ENCODE assay signal across 24 mouse cellular contexts in the genomic region with DNA sequence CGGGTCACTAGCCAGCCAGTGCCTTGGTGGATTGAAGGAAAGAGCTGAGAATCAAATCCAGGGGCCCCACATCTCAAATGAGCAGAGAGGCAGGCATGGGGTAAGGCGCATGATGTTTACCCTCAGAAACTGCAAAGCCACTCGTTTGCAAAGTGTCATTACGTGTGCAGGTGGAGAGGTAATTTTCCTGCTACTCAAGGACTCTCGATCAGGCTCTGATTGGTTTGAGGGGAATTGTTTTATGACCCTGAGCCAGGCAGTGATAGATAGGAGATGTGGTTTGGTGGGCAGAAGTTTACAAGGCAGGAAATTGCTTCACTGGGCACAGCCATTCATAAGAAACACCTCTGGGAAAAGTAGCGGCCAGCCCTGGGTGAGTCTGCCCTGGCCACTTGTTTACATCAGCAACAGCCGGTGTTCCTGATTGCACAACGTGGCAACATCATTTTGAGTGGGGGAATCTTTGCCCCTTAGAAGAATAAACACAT. TPM values are rescaled to one million over a fixed set of nuclear protein-coding genes. Genes with fewer than 3 reads are reported as not detected.
DNase-seq lines count a peak whose midpoint lies in the region; ATAC-seq and TF ChIP-seq lines count a peak whose summit lies in the region.
"Had no signal": no experiment of that assay in that cellular context is flagged by ENCODE, and none has a peak within 500 bp of the region (broad histone marks: within the 10 kb centered on the region; RNA-seq: fewer than 3 reads in every experiment).

No protein-coding gene starts in this region.

- no peaks in the 10 kb centered on the region for H3K27me3 ChIP-seq in liver, adult 2 months (ENCODE audit: control insufficient read depth, insufficient read depth, low read length)
- H3K27me3 ChIP-seq in liver, embryonic 12.5 days (replicated peaks) = 0 out of 2 replicates have a peak, but pooled peaks cover 2% of the 10 kb centered on the region
- peaks cover 31% of the 10 kb centered on the region for H3K27me3 ChIP-seq in C2C12 (ENCODE audit: control insufficient read depth, insufficient read depth, insufficient read length)
- no peaks in the 10 kb centered on the region for H3K27me3 ChIP-seq in Patski
- no peaks in the 10 kb centered on the region for H3K27me3 ChIP-seq in liver, postnatal 0 days (ENCODE audit: insufficient read depth, low read length)
- H3K27me3 ChIP-seq: heart, embryonic 13.5 days; midbrain, embryonic 15.5 days; neural tube, embryonic 15.5 days had no signal

- H3K79me2 ChIP-seq in liver, adult 2 months (ENCODE audit: control insufficient read depth, insufficient read depth, low read length) = no peaks in the 10 kb centered on the region
- no peaks in the 10 kb centered on the region for H3K79me2 ChIP-seq in C2C12 (ENCODE audit: control insufficient read depth, insufficient read depth)

- peak; percentile 44; the same call in 1 of the 2 replicates for TF ChIP-seq EP300 in liver, postnatal 0 days (IDR thresholded peaks at IDR 0.05; ENCODE audit: low read depth)

- no peak overlapping the region for H3ac ChIP-seq in C2C12 (ENCODE audit: control insufficient read depth, insufficient read length, low read depth)

- peak; percentile 74 for DNase-seq in liver, adult 2 months (ENCODE audit: extremely low read depth, low read depth, low spot score)
- no peak for DNase-seq in Patski (ENCODE audit: low read depth, low spot score)
- peak; percentile 29 for DNase-seq in liver, postnatal 0 days
- no peak for DNase-seq in frontal cortex, adult 2 months (ENCODE audit: extremely low spot score in 1 of 2, low spot score in 1 of 2)
- no peak for DNase-seq in gastrocnemius, adult 2 months
- DNase-seq in yolk sac, embryonic 10.5 days (ENCODE audit: low spot score) = no peak
- DNase-seq: adrenal gland, postnatal 36 days; cerebellum, adult 18-20 months; cerebellum, postnatal 36 days; gastrocnemius, postnatal 10 days; heart, adult 18-20 months; kidney, adult 2 months; lung, embryonic 14.5 days; right cerebral cortex, postnatal 14 days; thymus, postnatal 4 days had no signal

- no peak for ATAC-seq in liver, embryonic 12.5 days
- peak; percentile 79 for ATAC-seq in Patski
- peak; percentile 79 for ATAC-seq in liver, postnatal 0 days
- ATAC-seq: CD4-positive, CD25-positive, alpha-beta regulatory T cell, adult 4 months; midbrain, embryonic 15.5 days had no signal

- CTCF ChIA-PET in Patski (lab: Charles Lee) = interaction anchor here (2.9 kb wide), 1 partner anchor 15 kb away, joined by 7 read pairs; no protein-coding TSS in a partner anchor

- TF ChIP-seq CTCF in liver, adult 2 months (IDR thresholded peaks at IDR 0.05; ENCODE audit: low read depth, low read length) = no peak
- TF ChIP-seq CTCF in C2C12 (IDR thresholded peaks at IDR 0.05; ENCODE audit: control insufficient read depth, insufficient read depth, insufficient read length) (no peak), Patski (IDR thresholded peaks at IDR 0.05) (no peak)
- no peak for TF ChIP-seq CTCF in liver, postnatal 0 days (IDR thresholded peaks at IDR 0.05; ENCODE audit: low read depth)
- no peak for TF ChIP-seq CTCF in gastrocnemius, adult 2 months (IDR thresholded peaks at IDR 0.05)

- H3K36me3 ChIP-seq in liver, adult 2 months (ENCODE audit: control insufficient read depth, insufficient read depth, low read length) = no peaks in the 10 kb centered on the region
- H3K36me3 ChIP-seq in liver, embryonic 12.5 days = no peaks in the 10 kb centered on the region
- H3K36me3 ChIP-seq in C2C12 (ENCODE audit: control insufficient read depth, insufficient read depth) = no peaks in the 10 kb centered on the region
- no peaks in the 10 kb centered on the region for H3K36me3 ChIP-seq in liver, postnatal 0 days (replicated peaks; ENCODE audit: insufficient read depth, low read length)
- H3K36me3 ChIP-seq: forebrain, embryonic 10.5 days; heart, embryonic 13.5 days; midbrain, embryonic 15.5 days; neural tube, embryonic 15.5 days had no signal

- H3K79me3 ChIP-seq in C2C12 (ENCODE audit: low read depth) = no peaks in the 10 kb centered on the region

- no peak for TF ChIP-seq POLR2A in liver, adult 2 months (IDR thresholded peaks at IDR 0.05; ENCODE audit: extremely low read depth, insufficient read depth, low read length)

- H3K4me3 ChIP-seq in liver, adult 2 months (ENCODE audit: insufficient read depth, low read depth, low read length) = no peak overlapping the region
- H3K4me3 ChIP-seq in liver, embryonic 12.5 days = no peak overlapping the region
- no peak overlapping the region for H3K4me3 ChIP-seq in C2C12 (ENCODE audit: insufficient read depth, poor library complexity, severe bottlenecking)
- no peak overlapping the region for H3K4me3 ChIP-seq in liver, postnatal 0 days (ENCODE audit: low read depth, low read length)
- no peak overlapping the region for H3K4me3 ChIP-seq in gastrocnemius, adult 2 months
- H3K4me3 ChIP-seq: forebrain, embryonic 10.5 days; heart, embryonic 13.5 days; left cerebral cortex, adult 2 months; midbrain, embryonic 15.5 days; neural tube, embryonic 15.5 days had no signal

- in situ Hi-C loops in Patski (cut with MboI; ENCODE audit: low pct_unique_long_range_greater_than_20kb) = no loop called here

- 32% methylated on average over 8 of the region's 8 CpGs for WGBS in liver, adult 2 months
- WGBS in liver, embryonic 12.5 days (ENCODE audit: insufficient replicate concordance) = 37% methylated on average over 8 of the region's 8 CpGs
- 18% methylated on average over 8 of the region's 8 CpGs for WGBS in liver, postnatal 0 days (ENCODE audit: insufficient replicate concordance)

- peaks cover 9% of the 10 kb centered on the region; the same call in 1 of the 2 replicates for H3K4me1 ChIP-seq in liver, adult 2 months (ENCODE audit: control insufficient read depth, insufficient read depth, low read length)
- peaks cover 4% of the 10 kb centered on the region; the same call in 1 of the 2 replicates for H3K4me1 ChIP-seq in liver, embryonic 12.5 days
- H3K4me1 ChIP-seq in liver, postnatal 0 days (ENCODE audit: insufficient read depth) = peaks cover 14% of the 10 kb centered on the region
- H3K4me1 ChIP-seq: forebrain, embryonic 10.5 days; heart, embryonic 13.5 days; midbrain, embryonic 15.5 days; neural tube, embryonic 15.5 days had no signal

- H3K4me2 ChIP-seq in liver, embryonic 12.5 days = no peak overlapping the region
- H3K4me2 ChIP-seq in liver, postnatal 0 days (ENCODE audit: low read depth, low read length) = no peak overlapping the region
- H3K4me2 ChIP-seq: heart, embryonic 13.5 days; hindbrain, embryonic 14.5 days; lung, embryonic 14.5 days; midbrain, embryonic 15.5 days; neural tube, embryonic 15.5 days had no signal

- POLR2A ChIA-PET in Patski (lab: Charles Lee) = no interaction called here

- H3K9ac ChIP-seq in liver, adult 2 months (ENCODE audit: low read depth, low read length) = no peak overlapping the region
- no peak overlapping the region for H3K9ac ChIP-seq in liver, embryonic 12.5 days
- no peak overlapping the region for H3K9ac ChIP-seq in liver, postnatal 0 days (replicated peaks)
- H3K9ac ChIP-seq: heart, embryonic 13.5 days; hindbrain, embryonic 14.5 days; lung, embryonic 14.5 days; midbrain, embryonic 15.5 days; neural tube, embryonic 15.5 days had no signal

- H3K9me3 ChIP-seq in liver, embryonic 12.5 days (replicated peaks) = no peaks in the 10 kb centered on the region
- no peaks in the 10 kb centered on the region for H3K9me3 ChIP-seq in liver, postnatal 0 days (ENCODE audit: low read length)
- H3K9me3 ChIP-seq: forebrain, embryonic 10.5 days; heart, embryonic 13.5 days; midbrain, embryonic 15.5 days; neural tube, embryonic 15.5 days had no signal

- no peak overlapping the region for H3K27ac ChIP-seq in liver, adult 2 months (replicated peaks; ENCODE audit: insufficient read depth, low read depth, low read length)
- no peak overlapping the region for H3K27ac ChIP-seq in liver, embryonic 12.5 days
- peak overlapping the region; percentile 50 for H3K27ac ChIP-seq in liver, postnatal 0 days (ENCODE audit: low read depth)
- H3K27ac ChIP-seq in gastrocnemius, adult 2 months = no peak overlapping the region
- H3K27ac ChIP-seq: forebrain, embryonic 10.5 days; heart, embryonic 13.5 days; hindbrain, embryonic 14.5 days; left cerebral cortex, adult 2 months; midbrain, embryonic 15.5 days; neural tube, embryonic 15.5 days had no signal

- intact Hi-C loops in gastrocnemius, adult 2 months (cut with DNase I) = no loop called here

TF ChIP-seq in C2C12, 6 proteins besides CTCF, POLR2A, EP300 and RAD21:
- no peak for TF ChIP-seq MYOG (IDR thresholded peaks at IDR 0.05; ENCODE audit: control insufficient read depth, extremely low read depth, insufficient read length)
- no peak for TF ChIP-seq USF1 (IDR thresholded peaks at IDR 0.05; ENCODE audit: low read depth)
- no peak for TF ChIP-seq MYOD1 (IDR thresholded peaks at IDR 0.05; ENCODE audit: control insufficient read depth, insufficient read length, low read depth)
- TF ChIP-seq MAX (IDR thresholded peaks at IDR 0.05) = no peak
- peak; percentile 52 for TF ChIP-seq CEBPB (IDR thresholded peaks at IDR 0.05; ENCODE audit: low read depth)
- no peak for TF ChIP-seq FOSL1 (IDR thresholded peaks at IDR 0.05; ENCODE audit: insufficient read depth, low read length, poor library complexity, severe bottlenecking)

RNA-seq across cellular contexts. Expression of gene Ddx52, which starts 28.0 kb away (rescaled TPM):
- total RNA-seq in liver, adult 2 months (2014; rRNA removed) = 10.4 and 12.0 TPM in 2 replicates
- polyA plus RNA-seq in liver, adult 2 months (2012; rRNA removed) = 2.5 and 2.7 TPM in 2 replicates
- polyA plus RNA-seq in liver, embryonic 12.5 days (2016; fragmentation: Nextera tagmentation; extraction: Ambion mirVana) = 24.3 and 27.4 TPM in 2 replicates
- polyA plus RNA-seq in C2C12 (2012; fragmentation: generic; extraction: Trizol) (12.0 TPM), Patski (2021) (43.0 TPM)
- polyA plus RNA-seq in liver, postnatal 0 days (2015; fragmentation: Nextera tagmentation; extraction: Ambion mirVana) = 11.3 and 12.5 TPM in 2 replicates
- 12.3 and 16.0 TPM in 2 replicates for polyA plus RNA-seq in frontal cortex, adult 2 months (2012; rRNA removed)
- total RNA-seq in gastrocnemius, adult 2 months (2021) = 10 to 100 TPM in 1 of 2 experiments, 1 to 10 TPM in 1; 9.6 to 10.8 TPM

RNA-seq across cellular contexts. Expression of gene Synrg, which starts 50.4 kb away (rescaled TPM):
- total RNA-seq in liver, adult 2 months (2014; rRNA removed) = 6.5 and 7.7 TPM in 2 replicates
- polyA plus RNA-seq in liver, adult 2 months (2012; rRNA removed) = 6.8 and 9.1 TPM in 2 replicates
- 10.2 and 11.2 TPM in 2 replicates for polyA plus RNA-seq in liver, embryonic 12.5 days (2016; fragmentation: Nextera tagmentation; extraction: Ambion mirVana)
- polyA plus RNA-seq in C2C12 (2012; fragmentation: generic; extraction: Trizol) = 4.8 TPM
- 34.3 TPM for polyA plus RNA-seq in Patski (2021)
- 2.9 and 3.5 TPM in 2 replicates for polyA plus RNA-seq in liver, postnatal 0 days (2015; fragmentation: Nextera tagmentation; extraction: Ambion mirVana)
- 21.4 and 24.9 TPM in 2 replicates for polyA plus RNA-seq in frontal cortex, adult 2 months (2012; rRNA removed)
- 10 to 100 TPM; 40.8 to 41.8 TPM for total RNA-seq in gastrocnemius, adult 2 months (2021)

Comparison
In these comparisons a context has a peak if more than half of its experiments do, and no peak if none do; other contexts are left out.
1. DNase-seq: peak in liver, adult 2 months (single experiment) and liver, postnatal 0 days (single experiment); none in Patski (single experiment), frontal cortex, adult 2 months (0 of 2), gastrocnemius, adult 2 months (single experiment) and yolk sac, embryonic 10.5 days (single experiment).